Mouse (Mus musculus): ENCODE data around the gene Sp100.
"Not testable (repeated sequence)": the region's sequence is repeated elsewhere in the genome, so short reads cannot be mapped to it uniquely, and the experiment has no call there.

DNA sequence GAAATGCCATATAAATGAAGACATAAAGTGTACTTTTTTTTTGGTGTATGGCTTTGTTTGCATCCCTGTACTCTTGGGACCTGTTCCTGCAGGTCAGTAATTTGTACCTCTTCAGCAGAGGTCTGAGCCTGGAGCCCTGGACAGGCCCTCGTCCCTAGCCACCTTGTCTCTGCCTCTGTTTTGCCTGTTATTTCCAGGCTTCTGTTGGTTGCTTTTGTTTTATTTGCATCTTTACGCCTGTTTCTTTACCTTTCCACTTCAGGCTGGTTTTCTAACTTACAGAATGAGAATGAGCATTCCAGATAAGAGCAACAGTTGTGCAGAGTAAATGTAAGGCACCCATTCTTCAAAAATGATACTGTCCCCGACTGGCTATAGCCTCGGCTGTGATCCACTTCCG, 49.7 kb upstream of the Sp100 start, which contains the start of gene Sp140:
- TF ChIP-seq GATA1, TAL1 (IDR thresholded peaks at IDR 0.05; ENCODE audit: low read length): not testable (repeated sequence)

Measured in erythroblast, embryonic 14.5 days (primary cell).